Mouse (Mus musculus) thymus, postnatal 14 days (tissue): ENCODE data around the gene Rmdn2.
A peak's percentile ranks its signal among the peaks of the same experiment; 100 is the strongest.

ENCODE experiments used
- DNase-seq: peaks from one replicate; pipeline ENCODE4 v3.0.0; 2021

Gene Rmdn2

GRCm38 (mm10) chr17:79611545-79611944 lies at the start of gene Rmdn2:
TSS of gene Rmdn2 (plus strand) at chr17:79611863.
- DNase-seq: no peak

DNA sequence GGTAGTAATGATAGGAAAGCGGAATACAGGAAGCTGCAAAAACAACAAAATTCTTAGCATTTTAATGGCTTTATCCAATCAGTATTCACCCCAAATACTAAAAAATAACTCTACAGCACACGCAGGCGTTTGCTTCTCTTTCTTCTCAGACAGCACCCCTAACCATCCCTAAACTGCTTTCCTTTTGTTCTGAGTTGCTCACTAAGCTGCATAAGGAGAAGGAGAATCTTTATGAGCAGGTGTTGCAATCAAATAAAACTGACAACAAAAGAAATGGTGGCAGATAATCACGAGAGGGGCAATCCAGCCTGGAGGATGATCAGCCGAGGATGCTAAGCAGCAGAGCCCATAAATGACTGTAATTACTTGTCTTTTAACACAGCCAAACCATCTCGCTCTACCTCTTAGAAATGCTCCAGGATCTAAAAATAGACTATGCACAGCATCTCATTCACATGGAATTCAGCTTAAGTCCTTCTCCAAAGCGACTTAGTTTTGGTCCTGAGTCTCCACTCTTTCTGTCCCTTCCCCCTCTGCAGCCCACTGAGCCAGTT lies 48.5 kb upstream of the Rmdn2 start:
- DNase-seq: no peak

GRCm38 (mm10) chr17:79563721-79564120 lies 47.9 kb upstream of the Rmdn2 start:
- DNase-seq: no peak

- no peak for DNase-seq
These were observed 46.3 kb upstream of the Rmdn2 start for GRCm38 (mm10) chr17:79565241-79565961.

DNA sequence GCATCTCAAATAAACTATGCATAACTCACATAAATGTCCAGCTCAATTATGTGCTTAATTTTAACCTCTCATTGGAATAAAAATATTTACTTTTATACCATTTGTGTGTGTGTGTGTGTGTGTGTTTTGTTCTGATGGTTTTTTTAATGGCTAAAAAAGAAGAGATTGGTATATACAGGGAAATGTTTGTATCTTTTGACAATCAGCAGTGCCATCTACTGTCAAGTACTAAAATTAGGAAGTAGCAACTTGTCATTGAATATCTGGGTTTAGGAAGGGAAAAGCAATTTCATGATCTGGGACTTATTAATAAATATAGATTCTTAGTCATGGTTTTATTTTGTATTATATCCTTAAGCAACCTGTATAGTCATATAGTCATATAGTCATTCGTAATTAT lies 43.3 kb upstream of the Rmdn2 start:
- DNase-seq: no peak

DNA sequence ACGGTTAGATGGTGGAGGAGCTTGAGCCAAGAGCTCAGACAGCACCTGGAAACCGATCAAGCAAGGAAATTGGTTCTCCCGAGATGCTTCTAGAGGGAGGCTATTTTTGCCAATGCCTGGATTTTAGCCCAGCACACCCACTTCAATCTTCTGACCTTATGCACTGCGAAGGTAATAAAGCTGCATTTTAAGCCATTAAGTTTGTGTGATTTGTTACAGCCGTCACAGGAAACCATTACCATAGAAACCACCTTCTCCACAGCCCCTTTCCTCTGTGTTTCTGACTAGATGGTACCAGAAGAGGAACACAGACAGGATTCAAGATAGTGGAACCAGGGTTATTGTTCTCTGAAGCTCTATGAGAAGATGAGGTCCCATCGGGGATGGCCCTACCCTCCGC lies 33.3 kb upstream of the Rmdn2 start:
- DNase-seq: no peak

- peak; percentile 70 for DNase-seq
These were observed 31.3 kb upstream of the Rmdn2 start for GRCm38 (mm10) chr17:79580264-79580920.

GRCm38 (mm10) chr17:79583466-79583865 lies 28.2 kb upstream of the Rmdn2 start:
- DNase-seq: no peak

DNA sequence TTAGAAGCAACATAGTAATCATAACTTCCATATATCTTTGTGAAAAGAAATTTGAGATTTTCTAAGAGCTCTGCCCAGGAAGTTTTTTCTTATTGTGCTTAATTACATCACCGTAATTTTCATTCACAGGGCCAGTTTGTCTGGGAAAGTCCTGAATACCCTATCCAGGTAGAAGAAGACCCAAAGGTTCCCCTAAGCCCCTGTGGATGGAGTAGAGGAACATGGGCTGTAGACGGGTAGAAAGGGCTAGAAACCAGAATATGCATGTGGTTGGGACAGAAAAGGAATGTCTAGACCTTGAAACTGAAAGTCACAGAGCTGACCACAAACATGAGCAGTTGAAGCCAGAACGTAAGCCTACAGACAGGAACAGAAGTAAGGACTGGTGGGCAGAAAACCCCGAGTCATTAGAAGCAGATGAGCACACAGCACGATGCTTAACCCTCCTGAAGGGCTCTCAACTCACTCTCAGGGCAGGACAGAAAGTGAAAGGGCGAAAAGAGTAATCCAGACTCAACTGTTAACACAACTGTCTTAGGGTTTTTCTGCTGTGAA lies 27.3 kb upstream of the Rmdn2 start:
- DNase-seq: no peak

DNA sequence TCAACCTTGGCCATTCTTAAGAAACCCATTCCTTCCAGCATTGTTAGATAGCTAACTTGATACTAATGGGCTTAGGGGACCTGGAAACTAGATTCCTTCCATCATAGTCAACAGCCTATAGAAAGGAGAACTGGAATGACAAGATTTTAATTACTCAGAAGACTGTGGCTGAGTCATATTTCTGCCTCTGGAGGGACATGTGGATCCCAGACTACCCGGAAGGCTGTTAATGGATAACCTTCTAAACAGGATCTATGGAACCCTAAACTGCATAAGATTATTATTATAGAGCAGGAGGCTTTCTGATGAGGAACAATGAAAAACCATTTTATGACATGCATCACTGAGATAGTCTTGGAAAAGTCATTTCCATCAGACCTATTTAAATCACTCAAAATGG lies 21.8 kb upstream of the Rmdn2 start:
- DNase-seq: no peak

DNA sequence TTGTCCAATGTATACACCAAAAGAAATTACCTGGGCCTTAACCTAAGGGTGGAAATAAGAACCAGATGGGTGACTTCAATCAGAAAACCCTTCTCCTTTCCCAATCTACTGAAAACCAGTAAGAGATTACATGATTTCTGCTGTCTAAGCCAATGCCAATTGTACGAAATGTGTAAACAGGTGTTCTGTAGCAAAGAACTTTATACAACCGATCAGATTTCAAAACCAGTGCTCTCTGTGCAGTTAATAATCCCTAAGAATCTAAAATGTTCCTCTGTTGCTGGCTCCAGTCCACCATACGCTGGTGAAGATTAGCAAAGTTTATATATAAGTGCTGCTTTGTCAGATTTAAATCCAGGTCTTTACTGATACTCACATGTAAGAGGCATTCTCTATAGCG lies 15.7 kb upstream of the Rmdn2 start:
- no peak for DNase-seq

DNA sequence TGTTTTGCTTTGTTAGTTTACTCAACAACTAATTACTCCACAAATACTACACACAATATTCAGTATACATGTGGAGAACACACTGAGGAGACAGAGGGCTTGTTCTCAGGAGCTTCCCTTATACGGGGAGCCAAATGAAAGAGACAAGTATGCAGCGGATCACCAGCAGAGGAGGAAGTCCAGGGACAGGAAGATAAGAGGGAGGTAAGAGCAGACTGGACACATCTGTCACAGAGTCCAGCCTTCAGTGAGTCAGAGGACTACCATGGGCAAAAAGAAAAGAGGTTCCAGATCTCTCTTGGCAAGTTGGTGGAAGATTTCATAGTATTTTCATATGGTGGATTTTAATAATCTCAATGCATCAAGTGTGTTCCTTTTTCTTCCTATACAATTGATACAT lies 13.5 kb upstream of the Rmdn2 start:
- no peak for DNase-seq

- DNase-seq: no peak
These were observed 12.8 kb upstream of the Rmdn2 start for GRCm38 (mm10) chr17:79598596-79599577.

DNA sequence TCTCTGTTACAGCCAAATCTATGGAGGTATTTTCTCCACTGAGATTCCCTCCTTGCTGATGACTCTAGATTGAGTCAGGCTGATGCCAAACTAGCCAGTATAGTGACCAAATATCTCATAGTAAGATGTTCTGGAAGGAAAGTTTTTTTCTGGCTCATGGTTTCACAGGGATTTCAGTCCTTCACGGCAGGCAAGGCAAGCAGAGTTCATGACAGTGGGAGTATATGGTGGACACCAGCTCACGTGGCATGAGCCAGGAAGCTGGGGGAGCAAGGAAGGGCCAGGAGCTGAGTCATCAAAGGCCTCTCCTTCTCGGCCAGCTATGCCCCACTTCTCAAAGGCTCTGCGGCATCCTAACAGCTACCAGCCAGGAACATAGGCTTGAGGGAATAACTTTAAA lies 11.6 kb upstream of the Rmdn2 start:
- DNase-seq: no peak

GRCm38 (mm10) chr17:79602381-79602780 lies 9.3 kb upstream of the Rmdn2 start:
- no peak for DNase-seq

DNA sequence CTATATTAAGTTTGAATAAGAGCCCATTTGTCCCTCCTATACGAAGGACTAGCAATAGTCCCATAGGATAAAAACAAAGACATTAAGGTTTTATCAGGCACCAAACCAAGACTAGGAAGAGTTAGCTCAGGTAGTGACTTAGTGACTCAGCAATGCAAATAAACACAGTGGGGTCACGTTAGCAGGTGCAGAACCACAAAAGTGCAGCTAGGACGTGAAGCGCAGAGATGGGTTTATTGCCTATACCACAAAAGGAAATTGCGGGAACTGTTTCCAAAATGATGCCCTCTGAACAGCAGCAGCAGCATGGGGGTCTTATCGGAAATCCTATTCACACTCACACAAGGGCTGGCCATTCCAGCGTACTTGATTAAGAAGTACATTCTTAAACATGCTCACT lies 8.2 kb upstream of the Rmdn2 start:
- peak; percentile 27 for DNase-seq

DNA sequence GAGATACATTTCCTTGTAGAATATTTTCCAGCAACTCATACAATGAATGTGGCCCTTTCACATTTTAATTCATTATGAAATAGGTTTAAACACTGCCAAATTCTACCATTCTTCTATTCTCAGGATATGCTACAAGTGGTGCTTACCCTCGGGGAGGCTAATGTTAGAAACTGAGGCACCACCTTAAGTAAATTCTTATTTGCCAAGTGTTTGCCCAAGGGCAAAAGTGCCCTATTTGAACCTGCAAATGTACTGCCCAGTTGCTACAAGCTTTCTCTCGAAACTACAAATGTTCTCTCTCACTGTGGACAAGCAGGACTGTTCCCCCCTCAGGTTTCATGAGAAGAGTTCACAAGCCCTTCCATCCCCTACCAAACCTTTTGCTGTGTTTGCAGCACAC lies 5.9 kb upstream of the Rmdn2 start:
- DNase-seq: no peak

GRCm38 (mm10) chr17:79609697-79610096 lies 2.0 kb upstream of the Rmdn2 start:
- no peak for DNase-seq

DNA sequence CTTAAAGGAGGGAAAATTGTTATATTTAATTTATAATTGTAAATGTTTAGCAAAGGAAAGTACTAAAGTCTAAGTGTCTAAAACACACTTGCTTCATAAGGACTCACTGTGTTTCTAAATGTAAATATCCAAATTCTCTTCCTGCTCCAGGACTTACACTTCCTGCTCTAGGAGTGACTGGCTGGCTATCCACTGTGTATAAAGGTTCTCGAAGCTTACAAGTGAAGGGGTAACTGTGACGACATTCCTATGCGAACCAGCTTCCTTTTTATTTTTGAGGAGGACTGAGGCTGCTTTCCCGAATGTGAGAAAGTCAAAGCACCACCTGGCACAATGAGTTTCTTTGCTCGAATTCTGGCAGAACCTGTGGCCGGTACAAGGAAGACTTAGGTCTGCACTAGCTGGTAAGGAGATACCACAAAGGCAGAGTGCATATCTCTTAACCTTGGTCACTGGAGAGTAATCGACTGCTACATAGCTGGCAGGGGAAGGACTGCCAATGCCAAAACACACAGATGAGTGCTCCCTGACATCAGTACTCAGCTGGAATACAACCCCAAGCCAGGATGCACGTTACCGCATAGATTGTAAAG lies 1.4 kb upstream of the Rmdn2 start:
- DNase-seq: no peak

DNA sequence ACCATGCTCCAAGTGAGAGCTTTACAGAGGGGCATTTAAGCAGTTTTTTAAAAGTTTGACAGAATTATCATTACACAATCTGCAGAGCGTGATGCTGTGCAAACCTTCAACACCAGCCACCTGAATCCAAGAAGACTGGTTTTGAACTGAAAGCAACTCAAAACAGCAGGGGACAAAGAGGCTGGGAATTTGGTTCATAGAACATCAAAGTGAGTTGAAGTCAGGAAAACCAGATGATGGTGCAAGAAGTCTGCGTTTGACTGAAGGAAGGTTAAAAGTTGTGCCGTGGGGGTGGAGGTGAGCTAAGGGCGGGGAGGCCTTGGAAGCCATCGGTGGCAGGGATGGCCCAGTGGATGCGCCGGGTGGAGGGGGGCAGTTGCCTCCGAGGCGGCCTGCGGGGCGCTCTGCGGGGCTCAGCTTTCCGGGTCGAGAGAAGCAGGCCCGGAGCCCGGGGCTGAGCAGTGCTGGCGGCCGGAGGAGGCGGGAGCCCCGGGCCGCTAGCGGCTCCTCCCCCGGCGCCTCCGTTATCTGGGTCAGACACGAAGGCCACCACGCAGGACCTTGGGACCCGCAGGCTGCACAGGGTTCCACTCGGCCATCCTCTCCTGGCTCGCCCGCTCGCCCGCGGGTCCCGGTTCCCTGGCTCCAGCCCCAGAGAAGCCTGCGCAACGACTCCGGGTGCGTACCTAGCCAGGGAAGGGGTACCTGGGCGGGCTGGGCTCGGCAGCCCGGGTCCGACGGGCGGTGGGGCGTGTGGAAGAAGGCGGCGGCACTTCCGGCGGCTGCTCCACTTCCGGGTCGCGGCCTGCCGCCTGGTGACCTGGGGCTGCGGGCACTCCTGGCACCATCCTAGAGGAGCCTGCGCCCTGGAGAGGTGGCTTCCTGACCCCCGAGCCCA lies 3.3 kb downstream of the Rmdn2 start:
- peak; percentile 80 for DNase-seq

- DNase-seq: no peak
These were observed 4.2 kb downstream of the Rmdn2 start for GRCm38 (mm10) chr17:79615897-79616296.
